Mouse (Mus musculus): ENCODE data around the gene Atp6v0c.

Atp6v0c gene

DNA sequence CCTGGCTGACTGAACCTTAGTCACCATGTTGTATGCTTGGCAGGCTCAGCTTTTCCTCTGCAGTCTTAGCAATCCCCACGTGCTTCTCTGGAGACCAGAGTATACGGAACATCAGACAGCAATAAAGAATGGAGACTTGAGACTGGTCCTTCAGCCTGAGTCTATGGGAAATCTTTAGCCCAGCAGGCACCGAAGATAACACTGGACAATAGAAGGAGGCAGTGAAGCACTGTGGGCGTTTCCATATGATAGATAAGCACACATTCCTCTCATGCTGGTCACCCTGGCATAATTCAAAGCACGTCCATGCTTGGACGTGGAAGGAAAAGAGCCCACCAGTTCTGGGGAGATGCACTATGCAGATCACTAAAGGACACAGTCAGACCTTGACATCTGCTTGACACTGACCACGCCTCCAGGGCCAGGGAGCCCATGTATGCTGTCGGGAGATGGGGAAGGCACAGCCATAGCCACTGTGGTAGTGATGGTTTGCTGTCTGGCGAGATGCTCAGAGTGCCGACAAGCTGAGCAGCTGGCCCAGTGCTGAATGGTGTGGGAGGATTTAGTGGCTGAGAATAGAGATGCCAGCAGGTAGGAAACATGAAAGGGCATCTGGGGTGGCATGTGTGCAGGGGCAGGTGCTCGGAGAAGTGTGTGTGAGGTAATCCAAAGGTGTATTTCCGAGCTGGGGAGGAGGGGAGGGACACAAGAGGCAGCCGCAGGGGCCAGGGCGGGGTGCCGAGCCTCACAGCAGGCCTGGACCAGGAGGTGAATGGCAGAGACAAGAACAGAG is 27.7 kb upstream of the Atp6v0c start:
- no peak for DNase-seq

- DNase-seq: no peak
Observed at GRCm38 (mm10) chr17:24195349-24195748, 25.8 kb upstream of the Atp6v0c start.

DNA sequence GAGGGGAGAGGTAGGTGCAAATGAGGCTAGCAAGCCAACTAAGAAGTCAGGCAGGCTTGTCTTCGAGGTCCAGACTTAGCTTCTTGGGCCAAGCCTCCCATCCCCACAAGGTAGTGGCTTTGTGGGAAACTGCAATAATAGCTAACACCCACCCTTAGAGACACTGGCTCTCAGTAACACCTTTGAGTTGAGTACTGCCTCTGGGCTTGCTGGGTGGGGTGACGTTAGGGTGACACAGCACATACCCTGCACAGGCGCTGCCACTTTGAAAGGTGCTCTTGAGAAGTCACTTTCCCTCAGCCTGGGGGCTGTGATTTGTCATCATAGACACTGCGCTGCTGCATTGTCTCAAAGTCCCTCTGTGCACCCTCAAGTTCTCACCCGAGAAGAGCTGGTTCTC is 24.3 kb upstream of the Atp6v0c start:
- DNase-seq: no peak

DNA sequence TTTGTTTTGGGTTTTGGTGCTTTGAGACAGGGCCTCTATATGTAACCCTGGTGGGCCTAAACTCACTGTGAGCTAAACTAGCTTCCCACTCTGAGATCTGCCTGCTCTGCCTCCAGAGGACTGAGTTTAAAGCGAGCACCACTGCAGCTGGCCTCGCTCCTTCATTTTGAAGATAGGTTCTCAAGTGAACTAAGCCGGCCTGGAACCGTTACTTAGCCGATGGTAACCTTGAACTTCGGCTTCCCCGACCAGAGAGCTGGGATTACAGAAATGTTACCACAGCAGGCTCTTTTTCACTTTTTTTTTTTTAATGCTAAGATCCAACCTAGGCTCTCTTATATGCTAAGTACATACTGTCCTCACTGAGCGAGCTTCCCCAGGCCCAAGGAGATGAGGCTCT is 23.8 kb upstream of the Atp6v0c start:
- DNase-seq: no peak

GRCm38 (mm10) chr17:24192848-24193247 is 23.3 kb upstream of the Atp6v0c start:
- no peak for DNase-seq

DNA sequence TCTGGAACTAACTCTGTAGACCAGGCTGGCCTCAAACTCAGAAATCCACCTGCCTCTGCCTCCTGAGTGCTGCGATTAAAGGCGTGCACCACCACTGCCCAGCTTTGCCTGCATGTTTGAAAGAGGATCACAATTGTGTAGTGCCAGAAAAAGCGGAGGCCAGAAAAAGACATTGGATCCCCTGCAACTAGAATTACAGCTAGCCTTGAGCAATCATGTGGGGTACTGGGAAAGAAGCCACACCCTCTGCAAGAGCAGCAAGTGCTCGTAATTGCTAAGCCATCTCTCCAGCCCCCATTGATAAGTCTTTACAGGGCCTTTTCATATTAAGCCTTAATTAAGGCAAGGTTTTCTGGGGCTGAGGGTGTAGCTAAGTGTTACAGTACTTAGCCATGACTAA is 22.0 kb upstream of the Atp6v0c start:
- DNase-seq: no peak

- DNase-seq: no peak
Observed at GRCm38 (mm10) chr17:24190934-24191333, 21.4 kb upstream of the Atp6v0c start.

DNA sequence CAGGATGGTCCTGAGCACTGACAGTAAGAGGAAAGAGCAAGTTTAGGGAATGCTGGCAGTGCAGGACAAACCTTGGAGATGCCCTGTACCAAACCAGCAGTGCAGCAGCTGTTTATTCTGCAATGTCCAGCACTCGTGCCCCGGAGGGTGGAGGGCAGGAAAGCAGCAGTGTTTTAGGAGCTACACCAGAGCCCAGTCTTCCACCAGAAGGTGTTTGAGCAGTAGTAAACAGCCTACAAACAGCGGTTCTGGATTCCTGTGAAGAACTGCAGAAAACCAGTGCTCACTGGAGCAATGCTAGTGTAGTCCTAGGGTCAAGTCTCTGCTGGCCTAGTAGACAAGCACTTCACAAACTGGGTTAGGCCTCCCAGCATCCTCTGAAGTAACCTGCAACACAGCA is 4.8 kb upstream of the Atp6v0c start:
- no peak for DNase-seq

GRCm38 (mm10) chr17:24173423-24173822 is 3.9 kb upstream of the Atp6v0c start:
- DNase-seq: peak; percentile 29 to 34

DNA sequence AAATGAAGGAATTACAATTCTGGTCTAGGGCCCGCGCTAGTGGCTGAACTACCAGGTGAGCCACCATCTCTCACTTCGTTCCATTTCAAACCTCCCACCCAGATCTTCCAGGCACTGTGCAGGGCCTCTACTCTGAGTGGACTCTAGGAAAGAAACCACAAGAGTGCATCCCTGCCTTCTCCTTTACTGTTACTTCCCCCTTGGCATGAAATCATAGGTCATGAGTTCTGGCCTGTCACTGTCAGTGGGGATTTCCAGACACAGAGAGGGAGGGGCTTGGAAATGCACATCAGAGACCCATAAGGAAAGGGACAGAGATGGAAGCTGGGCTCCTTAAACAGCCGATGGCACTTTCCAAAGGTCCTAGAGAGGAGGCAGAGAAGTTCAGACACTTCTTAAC is 2.2 kb upstream of the Atp6v0c start:
- no peak for DNase-seq

- no peak for DNase-seq
Observed at GRCm38 (mm10) chr17:24170729-24171128, 1.2 kb upstream of the Atp6v0c start.

DNA sequence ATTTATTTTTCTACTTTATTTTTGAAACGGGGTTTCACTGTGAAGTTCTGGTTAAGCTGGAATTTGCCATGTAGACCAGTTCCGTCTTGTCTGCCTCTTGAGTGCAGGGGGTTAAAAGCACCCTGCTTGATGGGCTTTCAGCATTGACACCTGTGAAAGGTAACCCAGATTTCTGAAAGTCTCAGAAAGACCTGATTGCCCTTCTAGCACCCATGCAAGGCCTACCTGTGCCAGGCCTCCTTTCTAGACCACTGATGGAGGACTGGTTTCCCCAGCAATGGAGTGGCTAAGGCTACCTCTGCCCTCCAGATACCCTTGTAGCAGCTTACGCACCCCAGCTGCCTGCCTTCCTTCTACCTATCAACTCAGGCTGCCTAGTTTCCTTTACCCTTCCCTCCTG is 623 bp upstream of the Atp6v0c start:
- DNase-seq: no peak

GRCm38 (mm10) chr17:24168590-24169277 is 768 bp downstream of the Atp6v0c start:
- peak; percentile 55 to 74 for DNase-seq

GRCm38 (mm10) chr17:24167891-24168505 is 1.5 kb downstream of the Atp6v0c start:
- DNase-seq: no peak

DNA sequence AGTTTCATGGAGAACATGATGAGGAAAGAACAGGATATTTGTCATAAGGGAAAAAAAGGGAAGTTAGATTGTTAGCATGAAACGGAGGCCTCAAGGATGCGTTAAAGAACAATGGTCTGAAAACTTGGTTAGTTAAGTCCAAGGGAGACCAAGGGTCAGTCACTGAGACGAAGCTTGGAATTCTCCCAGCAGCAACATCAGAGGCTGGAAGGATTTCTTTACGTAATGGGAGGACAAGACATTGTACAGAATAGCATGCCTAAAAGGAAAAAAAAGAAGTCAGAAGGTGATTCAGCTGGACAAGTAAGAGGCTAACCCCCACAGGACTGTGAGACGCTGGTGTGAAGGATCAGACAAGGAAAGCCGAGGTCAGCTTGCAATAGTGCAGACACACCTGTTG is 2.4 kb downstream of the Atp6v0c start:
- no peak for DNase-seq

DNA sequence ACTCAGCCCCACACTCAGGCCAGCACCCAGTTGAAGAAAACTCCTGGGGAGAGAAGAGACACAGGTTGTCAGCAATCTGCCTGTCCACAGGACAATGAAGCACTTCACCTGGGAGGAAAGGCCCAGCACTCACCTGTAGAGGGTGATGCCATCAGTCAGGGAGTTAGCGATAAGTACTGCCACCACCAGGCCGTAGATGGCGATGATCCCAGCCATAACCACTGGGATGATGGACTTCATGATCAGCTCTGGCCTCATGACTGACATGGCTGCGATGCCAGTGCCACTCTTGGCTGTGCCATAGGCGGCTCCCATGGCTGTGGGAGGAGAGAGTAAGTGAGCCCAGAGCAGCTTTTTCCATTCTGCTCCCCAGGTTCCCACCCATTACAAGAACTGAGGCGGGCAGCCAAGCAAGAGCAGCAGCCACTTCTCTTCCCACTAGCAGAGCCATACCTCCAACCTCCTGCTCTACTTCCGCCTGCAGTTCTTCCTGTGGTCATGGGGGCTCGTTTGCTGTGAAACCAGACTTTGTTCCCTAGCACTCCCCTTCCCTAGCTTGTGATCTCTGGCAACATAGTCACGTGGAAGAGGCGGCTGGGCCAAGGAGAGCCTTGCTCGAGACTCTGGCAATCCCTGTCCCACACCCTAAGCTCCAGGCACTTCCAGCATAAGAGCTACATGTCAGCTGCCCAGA is 4.8 kb downstream of the Atp6v0c start:
- DNase-seq: no peak

- peak; percentile 84 to 90 for DNase-seq
Observed at GRCm38 (mm10) chr17:24163176-24163962, 6.1 kb downstream of the Atp6v0c start, which contains the start of gene Amdhd2. Amdhd2 (minus strand) TSS chr17:24163766.

- DNase-seq: peak in 1 of 2 experiments; percentile 27
Observed at GRCm38 (mm10) chr17:24162584-24163175, 6.8 kb downstream of the Atp6v0c start.

DNA sequence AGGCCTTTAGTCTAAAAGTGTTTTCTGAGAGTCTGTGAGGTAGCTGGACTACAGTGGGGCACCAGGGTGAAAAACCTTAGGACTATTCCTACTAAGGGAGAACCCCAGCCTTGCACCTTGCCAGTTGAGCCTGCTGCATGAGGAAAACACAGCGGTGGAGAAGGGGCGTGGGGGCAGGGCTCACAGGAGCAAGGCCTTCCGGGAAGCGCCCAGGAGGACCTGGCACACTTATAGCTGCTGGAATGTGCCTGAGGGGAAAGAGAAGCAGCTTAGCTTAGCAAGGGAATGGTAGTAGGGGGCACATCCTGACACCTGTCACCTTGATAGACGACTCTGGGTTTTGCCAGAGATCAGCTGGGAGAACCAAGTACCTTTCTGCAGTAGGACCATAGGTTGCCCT is 8.0 kb downstream of the Atp6v0c start:
- no peak for DNase-seq

- no peak for DNase-seq
Observed at GRCm38 (mm10) chr17:24157526-24157925, 12.0 kb downstream of the Atp6v0c start.

DNA sequence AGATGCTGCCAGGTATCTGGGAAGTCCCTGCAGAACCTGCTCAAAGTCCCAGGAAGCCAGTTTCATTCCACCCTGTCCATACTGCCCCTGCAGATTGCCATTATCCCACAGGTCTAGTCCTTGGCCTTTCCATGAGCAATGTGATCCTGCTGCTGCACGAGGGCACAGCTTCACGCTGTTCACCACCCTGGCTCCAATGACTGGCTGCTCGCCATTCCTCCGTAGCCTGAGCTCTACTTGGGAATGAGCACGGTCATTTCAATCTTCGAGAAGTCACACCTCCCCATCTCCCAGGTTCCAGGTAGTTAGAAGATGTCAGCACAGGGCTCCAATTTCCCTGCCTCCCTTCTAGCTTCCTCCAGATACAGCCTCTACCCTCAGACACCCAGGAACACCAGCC is 12.4 kb downstream of the Atp6v0c start:
- no peak for DNase-seq

DNA sequence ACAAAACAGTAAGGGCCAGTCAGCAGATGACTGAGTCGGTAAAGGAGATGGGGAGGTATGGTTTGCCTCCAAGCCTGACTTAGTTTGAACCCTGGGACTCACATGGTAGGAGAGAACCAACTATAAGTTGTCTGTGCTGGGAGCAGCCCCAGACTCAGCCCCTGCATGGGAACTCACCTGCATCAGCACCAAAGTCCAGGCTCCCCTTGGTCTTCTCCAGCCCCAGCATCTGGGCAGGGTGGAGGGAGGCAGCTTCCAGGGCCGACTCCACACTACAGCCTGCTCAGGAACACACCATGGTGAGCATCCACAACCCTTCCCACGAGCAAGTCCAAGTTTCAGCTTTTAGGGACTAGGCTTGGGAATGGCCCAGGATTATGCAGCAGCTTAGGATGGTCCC is 13.1 kb downstream of the Atp6v0c start:
- no peak for DNase-seq

Measured in thymus, adult 18-20 months (tissue).